Mouse (Mus musculus) intestine, embryonic 14.5 days (tissue): ENCODE results near the gene Sec62. TPM values are rescaled to one million over a fixed set of nuclear protein-coding genes. Genes with fewer than 3 reads are reported as not detected.

Experiments
- ATAC-seq: fragments of 200-750 bp; cut with Nextera tagmentation; replicated peaks from 2 replicates; pipeline ENCODE4 v1.8.0; 2017; ENCODE audit warnings: low read depth, moderate number of reproducible peaks, moderate TSS enrichment, moderate library complexity; ENCODE audit not compliant: low FRiP score, low TSS enrichment
- DNase-seq: peaks from one replicate; pipeline ENCODE4 v3.0.0-alpha.2; 2018; ENCODE audit warnings: low spot score
- H3K27ac ChIP-seq: fragments of 300-500 bp; sonication (generic); 2 replicates; pipeline ENCODE4 v1.5.1; 2014; ENCODE audit warnings: low read depth, mild to moderate bottlenecking, control low read depth
- H3K27me3 ChIP-seq: fragments of 300-500 bp; sonication (generic); replicated peaks from 2 replicates; pipeline ENCODE4 v1.6.1; 2014; ENCODE audit warnings: low read length, control low read depth; ENCODE audit not compliant: control insufficient read depth, insufficient read depth
- H3K36me3 ChIP-seq: fragments of 300-500 bp; sonication (generic); 2 replicates; pipeline ENCODE4 v1.6.1; 2014; ENCODE audit warnings: low read length, control low read depth; ENCODE audit not compliant: control insufficient read depth, insufficient read depth
- H3K4me1 ChIP-seq: fragments of 300-500 bp; sonication (generic); replicated peaks from 2 replicates; pipeline ENCODE4 v1.6.1; 2014; ENCODE audit warnings: low read length, control low read depth, mixed read lengths; ENCODE audit not compliant: control insufficient read depth, insufficient read depth
- H3K4me2 ChIP-seq: fragments of 300-500 bp; sonication (generic); 2 replicates; pipeline ENCODE4 v1.6.1; 2014; ENCODE audit warnings: low read length
- H3K4me3 ChIP-seq: fragments of 300-500 bp; sonication (generic); 2 replicates; pipeline ENCODE4 v1.5.1; 2014; ENCODE audit warnings: low read depth, low read length, control low read depth, mixed read lengths
- H3K9ac ChIP-seq: fragments of 300-500 bp; sonication (generic); 2 replicates; pipeline ENCODE4 v1.6.1; 2014; ENCODE audit warnings: mild to moderate bottlenecking, low read length
- H3K9me3 ChIP-seq: fragments of 300-500 bp; sonication (generic); 2 replicates; pipeline ENCODE4 v1.6.1; 2016; ENCODE audit warnings: low read length, control low read depth; ENCODE audit not compliant: control insufficient read depth
- WGBS: fragments of 180-500 bp; shearing (Covaris S2); extraction: QIAGEN DNeasy Blood & Tissue Kit; methylation state at CpG from one replicate; pipeline ENCODE4 v1.1.7; 2014; 5-methylcytosine and 5-hydroxymethylcytosine counted together
- polyA plus RNA-seq: library from polyadenylated mRNA; unstranded; fragments of >200 nt; fragmentation: Nextera tagmentation; extraction: Ambion mirVana; gene quantifications from 2 replicates; pipeline ENCODE4 v1.2.1, GENCODE M21; 2014

Sec62 gene
- polyA plus RNA-seq, 1 experiment from 2014 or later = 76.5 TPM

- DNase-seq (peak; percentile 32), ATAC-seq (no peak)
- Histone ChIP-seq H3K36me3 (no peaks in the 10 kb centered on the region), H3K9me3 (no peaks in the 10 kb centered on the region), H3K27ac (no peak overlapping the region), H3K4me2 (no peak overlapping the region), H3K4me3 (no peak overlapping the region), H3K27me3 (no peaks in the 10 kb centered on the region), H3K9ac (no peak overlapping the region), H3K4me1 (no peaks in the 10 kb centered on the region)
- 87% methylated on average over 6 of the region's 6 CpGs for WGBS
These were observed 25.4 kb upstream of the Sec62 start for GRCm38 (mm10) chr3:30767271-30767670.

- Histone ChIP-seq H3K9me3 (no peaks in the 10 kb centered on the region), H3K4me1 (no peaks in the 10 kb centered on the region), H3K36me3 (no peaks in the 10 kb centered on the region), H3K9ac (no peak overlapping the region), H3K4me3 (no peak overlapping the region), H3K4me2 (no peak overlapping the region), H3K27me3 (no peaks in the 10 kb centered on the region), H3K27ac (no peak overlapping the region)
- WGBS = 63% methylated on average over 10 of the region's 10 CpGs
- DNase-seq (peak; percentile 29), ATAC-seq (no peak)
These were observed 22.7 kb upstream of the Sec62 start for GRCm38 (mm10) chr3:30769755-30770515.

- Histone ChIP-seq H3K4me3 (no peak overlapping the region), H3K27ac (no peak overlapping the region), H3K36me3 (no peaks in the 10 kb centered on the region), H3K4me1 (no peaks in the 10 kb centered on the region), H3K27me3 (no peaks in the 10 kb centered on the region), H3K9ac (no peak overlapping the region), H3K4me2 (no peak overlapping the region), H3K9me3 (no peaks in the 10 kb centered on the region)
- DNase-seq = no peak
- no peak for ATAC-seq
- 80% methylated on average over 1 of the region's 1 CpGs for WGBS
These were observed 21.1 kb upstream of the Sec62 start for GRCm38 (mm10) chr3:30771560-30771959.

GRCm38 (mm10) chr3:30772631-30773030 is 20.0 kb upstream of the Sec62 start:
- WGBS = 54% methylated on average over 4 of the region's 4 CpGs
- DNase-seq (no peak), ATAC-seq (no peak)
- Histone ChIP-seq H3K9me3 (no peaks in the 10 kb centered on the region), H3K4me1 (no peaks in the 10 kb centered on the region), H3K9ac (no peak overlapping the region), H3K36me3 (no peaks in the 10 kb centered on the region), H3K4me2 (no peak overlapping the region), H3K4me3 (no peak overlapping the region), H3K27me3 (no peaks in the 10 kb centered on the region), H3K27ac (no peak overlapping the region)

GRCm38 (mm10) chr3:30774677-30775076 is 18.0 kb upstream of the Sec62 start:
- Histone ChIP-seq H3K9me3 (no peaks in the 10 kb centered on the region), H3K9ac (no peak overlapping the region), H3K27ac (no peak overlapping the region), H3K27me3 (no peaks in the 10 kb centered on the region), H3K4me2 (no peak overlapping the region), H3K36me3 (no peaks in the 10 kb centered on the region), H3K4me3 (no peak overlapping the region), H3K4me1 (no peaks in the 10 kb centered on the region)
- no peak for ATAC-seq
- WGBS = 90% methylated on average over 5 of the region's 5 CpGs
- DNase-seq = no peak

GRCm38 (mm10) chr3:30777984-30778383 is 14.7 kb upstream of the Sec62 start:
- DNase-seq (no peak), ATAC-seq (no peak)
- no peak overlapping the region for H3K27ac ChIP-seq
- H3K4me3 ChIP-seq = no peak overlapping the region
- H3K9ac ChIP-seq = no peak overlapping the region
- H3K9me3 ChIP-seq = no peaks in the 10 kb centered on the region
- H3K36me3 ChIP-seq = no peaks in the 10 kb centered on the region
- no peaks in the 10 kb centered on the region for H3K27me3 ChIP-seq
- WGBS = 73% methylated on average over 5 of the region's 5 CpGs
- H3K4me1 ChIP-seq = no peaks in the 10 kb centered on the region
- H3K4me2 ChIP-seq = no peak overlapping the region

GRCm38 (mm10) chr3:30788531-30788930 is 4.1 kb upstream of the Sec62 start:
- Histone ChIP-seq H3K9me3 (no peaks in the 10 kb centered on the region), H3K27ac (no peak overlapping the region), H3K4me3 (no peak overlapping the region), H3K36me3 (no peaks in the 10 kb centered on the region), H3K4me2 (no peak overlapping the region), H3K4me1 (no peaks in the 10 kb centered on the region), H3K9ac (no peak overlapping the region), H3K27me3 (no peaks in the 10 kb centered on the region)
- WGBS = 16% methylated on average over 5 of the region's 5 CpGs
- DNase-seq = no peak
- no peak for ATAC-seq

- WGBS = under 1% methylated on average over 74 of the region's 75 CpGs
- H3K4me2 ChIP-seq = peak overlapping the region; percentile 78
- peak overlapping the region; percentile 91 for H3K9ac ChIP-seq
- peak overlapping the region; percentile 94 for H3K4me3 ChIP-seq
- no peaks in the 10 kb centered on the region; the same call in 1 of the 2 replicates for H3K4me1 ChIP-seq
- DNase-seq (peak; percentile 82), ATAC-seq (peak; percentile 89)
- H3K36me3 ChIP-seq = no peaks in the 10 kb centered on the region
- no peaks in the 10 kb centered on the region for H3K27me3 ChIP-seq
- H3K27ac ChIP-seq = peak overlapping the region; percentile 91
- H3K9me3 ChIP-seq = no peaks in the 10 kb centered on the region
These were observed 937 bp downstream of the Sec62 start for GRCm38 (mm10) chr3:30793403-30794221.
